Mouse (Mus musculus): ENCODE data around the gene Zfp386. TPM values are rescaled to one million over a fixed set of nuclear protein-coding genes. Genes with fewer than 3 reads are reported as not detected.

Zfp386 gene
- polyA plus RNA-seq, 1 experiment from 2014 or later, result 29.4 TPM

GRCm38 (mm10) chr12:116094765-116095555, 47.4 kb downstream of the Zfp386 start:
- no peaks in the 10 kb centered on the region for H3K36me3 ChIP-seq (ENCODE audit: control insufficient read depth, insufficient read depth, low read length)
- no peaks in the 10 kb centered on the region for H3K27me3 ChIP-seq (ENCODE audit: control insufficient read depth, insufficient read depth, low read length)
- no peak overlapping the region for H3K27ac ChIP-seq (replicated peaks in 1 of 2; ENCODE audit: control insufficient read depth in 1 of 2, insufficient read depth in 1 of 2, low read depth in 2 of 2, low read length in 2 of 2)
- ATAC-seq (ENCODE audit: insufficient number of reproducible peaks, insufficient read depth, low FRiP score, low read depth), result no peak
- H3K4me1 ChIP-seq (ENCODE audit: control insufficient read depth in 2 of 2, insufficient read depth in 2 of 2, low read length in 2 of 2), result no peaks in the 10 kb centered on the region
- H3K4me2 ChIP-seq (ENCODE audit: low read length), result no peak overlapping the region
- H3K9me3 ChIP-seq (ENCODE audit: control insufficient read depth, low read length), result no peaks in the 10 kb centered on the region
- 69% methylated on average over 14 of the region's 14 CpGs for WGBS
- H3K4me3 ChIP-seq (ENCODE audit: control insufficient read depth in 1 of 2, insufficient read depth in 1 of 2, low read depth in 1 of 2, low read length in 2 of 2), result no peak overlapping the region
- H3K9ac ChIP-seq (ENCODE audit: low read length), result no peak overlapping the region

- no peak overlapping the region for H3K4me2 ChIP-seq (ENCODE audit: low read length)
- no peaks in the 10 kb centered on the region for H3K27me3 ChIP-seq (ENCODE audit: control insufficient read depth, insufficient read depth, low read length)
- no peaks in the 10 kb centered on the region for H3K9me3 ChIP-seq (ENCODE audit: control insufficient read depth, low read length)
- H3K27ac ChIP-seq (replicated peaks in 1 of 2; ENCODE audit: control insufficient read depth in 1 of 2, insufficient read depth in 1 of 2, low read depth in 2 of 2, low read length in 2 of 2), result no peak overlapping the region
- WGBS, result 55% methylated on average over 3 of the region's 3 CpGs
- H3K4me3 ChIP-seq (ENCODE audit: control insufficient read depth in 1 of 2, insufficient read depth in 1 of 2, low read depth in 1 of 2, low read length in 2 of 2), result no peak overlapping the region
- no peak overlapping the region for H3K9ac ChIP-seq (ENCODE audit: low read length)
- ATAC-seq (ENCODE audit: insufficient number of reproducible peaks, insufficient read depth, low FRiP score, low read depth), result no peak
- H3K36me3 ChIP-seq (ENCODE audit: control insufficient read depth, insufficient read depth, low read length), result no peaks in the 10 kb centered on the region
- H3K4me1 ChIP-seq (ENCODE audit: control insufficient read depth in 2 of 2, insufficient read depth in 2 of 2, low read length in 2 of 2), result no peaks in the 10 kb centered on the region
Measured at GRCm38 (mm10) chr12:116096361-116096904, 48.9 kb downstream of the Zfp386 start.

- Histone ChIP-seq H3K9ac (ENCODE audit: low read length) (no peak overlapping the region), H3K27me3 (ENCODE audit: control insufficient read depth, insufficient read depth, low read length) (no peaks in the 10 kb centered on the region), H3K4me1 (ENCODE audit: control insufficient read depth in 2 of 2, insufficient read depth in 2 of 2, low read length in 2 of 2) (no peaks in the 10 kb centered on the region), H3K9me3 (ENCODE audit: control insufficient read depth, low read length) (no peaks in the 10 kb centered on the region), H3K4me3 (ENCODE audit: control insufficient read depth in 1 of 2, insufficient read depth in 1 of 2, low read depth in 1 of 2, low read length in 2 of 2) (no peak overlapping the region), H3K4me2 (ENCODE audit: low read length) (no peak overlapping the region), H3K27ac (replicated peaks in 1 of 2; ENCODE audit: control insufficient read depth in 1 of 2, insufficient read depth in 1 of 2, low read depth in 2 of 2, low read length in 2 of 2) (no peak overlapping the region), H3K36me3 (ENCODE audit: control insufficient read depth, insufficient read depth, low read length) (no peaks in the 10 kb centered on the region)
- 75% methylated on average over 8 of the region's 8 CpGs for WGBS
- ATAC-seq (ENCODE audit: insufficient number of reproducible peaks, insufficient read depth, low FRiP score, low read depth), result no peak
Measured at GRCm38 (mm10) chr12:116097166-116097565, 49.6 kb downstream of the Zfp386 start.

- H3K9me3 ChIP-seq (ENCODE audit: control insufficient read depth, low read length), result no peaks in the 10 kb centered on the region
- 86% methylated on average over 2 of the region's 2 CpGs for WGBS
- H3K4me3 ChIP-seq (ENCODE audit: control insufficient read depth in 1 of 2, insufficient read depth in 1 of 2, low read depth in 1 of 2, low read length in 2 of 2), result no peak overlapping the region
- H3K36me3 ChIP-seq (ENCODE audit: control insufficient read depth, insufficient read depth, low read length), result no peaks in the 10 kb centered on the region
- H3K27ac ChIP-seq (replicated peaks in 1 of 2; ENCODE audit: control insufficient read depth in 1 of 2, insufficient read depth in 1 of 2, low read depth in 2 of 2, low read length in 2 of 2), result no peak overlapping the region
- ATAC-seq (ENCODE audit: insufficient number of reproducible peaks, insufficient read depth, low FRiP score, low read depth), result no peak
- no peak overlapping the region for H3K9ac ChIP-seq (ENCODE audit: low read length)
- no peaks in the 10 kb centered on the region for H3K27me3 ChIP-seq (ENCODE audit: control insufficient read depth, insufficient read depth, low read length)
- no peak overlapping the region for H3K4me2 ChIP-seq (ENCODE audit: low read length)
- no peaks in the 10 kb centered on the region for H3K4me1 ChIP-seq (ENCODE audit: control insufficient read depth in 2 of 2, insufficient read depth in 2 of 2, low read length in 2 of 2)
Measured at GRCm38 (mm10) chr12:116101945-116102344, 54.4 kb downstream of the Zfp386 start.

- H3K4me2 ChIP-seq (ENCODE audit: low read length), result no peak overlapping the region
- no peaks in the 10 kb centered on the region for H3K4me1 ChIP-seq (ENCODE audit: control insufficient read depth in 2 of 2, insufficient read depth in 2 of 2, low read length in 2 of 2)
- no peaks in the 10 kb centered on the region for H3K36me3 ChIP-seq (ENCODE audit: control insufficient read depth, insufficient read depth, low read length)
- 0 out of 2 replicates have a peak, but pooled peaks cover 6% of the 10 kb centered on the region for H3K9me3 ChIP-seq (ENCODE audit: control insufficient read depth, low read length)
- no peak for ATAC-seq (ENCODE audit: insufficient number of reproducible peaks, insufficient read depth, low FRiP score, low read depth)
- no peak overlapping the region for H3K27ac ChIP-seq (replicated peaks in 1 of 2; ENCODE audit: control insufficient read depth in 1 of 2, insufficient read depth in 1 of 2, low read depth in 2 of 2, low read length in 2 of 2)
- no peak overlapping the region for H3K4me3 ChIP-seq (ENCODE audit: control insufficient read depth in 1 of 2, insufficient read depth in 1 of 2, low read depth in 1 of 2, low read length in 2 of 2)
- no peaks in the 10 kb centered on the region for H3K27me3 ChIP-seq (ENCODE audit: control insufficient read depth, insufficient read depth, low read length)
- H3K9ac ChIP-seq (ENCODE audit: low read length), result no peak overlapping the region
- WGBS, result 61% methylated on average over 9 of the region's 9 CpGs
Measured at GRCm38 (mm10) chr12:116109451-116110353, 62.2 kb downstream of the Zfp386 start.

- H3K27ac ChIP-seq (replicated peaks in 1 of 2; ENCODE audit: control insufficient read depth in 1 of 2, insufficient read depth in 1 of 2, low read depth in 2 of 2, low read length in 2 of 2), result no peak overlapping the region
Measured at GRCm38 (mm10) chr12:116111007-116111694, 63.6 kb downstream of the Zfp386 start.

More at GRCm38 (mm10) chr12:116111007-116111694, 63.6 kb downstream of the Zfp386 start:
- no peak overlapping the region for H3K4me3 ChIP-seq (ENCODE audit: control insufficient read depth in 1 of 2, insufficient read depth in 1 of 2, low read depth in 1 of 2, low read length in 2 of 2)
- no peak overlapping the region for H3K9ac ChIP-seq (ENCODE audit: low read length)
- no peak overlapping the region for H3K4me2 ChIP-seq (ENCODE audit: low read length)
- 0 out of 2 replicates have a peak, but pooled peaks cover 6% of the 10 kb centered on the region for H3K9me3 ChIP-seq (ENCODE audit: control insufficient read depth, low read length)
- 66% methylated on average over 7 of the region's 7 CpGs for WGBS
- H3K36me3 ChIP-seq (ENCODE audit: control insufficient read depth, insufficient read depth, low read length), result no peaks in the 10 kb centered on the region
- ATAC-seq (ENCODE audit: insufficient number of reproducible peaks, insufficient read depth, low FRiP score, low read depth), result no peak
- no peaks in the 10 kb centered on the region for H3K4me1 ChIP-seq (ENCODE audit: control insufficient read depth in 2 of 2, insufficient read depth in 2 of 2, low read length in 2 of 2)
- H3K27me3 ChIP-seq (ENCODE audit: control insufficient read depth, insufficient read depth, low read length), result no peaks in the 10 kb centered on the region

Measured in heart, embryonic 14.5 days (tissue).